Mouse (Mus musculus) liver, embryonic 14.5 days (tissue): ENCODE data around the gene Alyref2. TPM values are rescaled to one million over a fixed set of nuclear protein-coding genes. Genes with fewer than 3 reads are reported as not detected.

Experiments used
- ATAC-seq: fragments of 200-750 bp; cut with Nextera tagmentation; 2 replicates; pipeline ENCODE4 v1.8.0; 2017; ENCODE audit warnings: moderate number of reproducible peaks, mild to moderate bottlenecking, moderate library complexity; ENCODE audit not compliant: insufficient read depth
- DNase-seq, 3 experiments: peaks; one replicate each; pipeline ENCODE4 v3.0.0-alpha.2; 2012 to 2013; ENCODE audit warnings: low read depth in 3 of 3, low spot score in 3 of 3
- H3K27ac ChIP-seq: fragments of 300-500 bp; sonication (generic); 2 replicates; pipeline ENCODE4 v1.5.1; 2014; ENCODE audit warnings: moderate library complexity, mild to moderate bottlenecking, control low read depth, inconsistent platforms
- H3K27me3 ChIP-seq: fragments of 300-500 bp; sonication (generic); 2 replicates; pipeline ENCODE4 v1.6.1; 2014; ENCODE audit warnings: mild to moderate bottlenecking, low read length, moderate library complexity; ENCODE audit not compliant: control insufficient read depth, insufficient read depth
- H3K36me3 ChIP-seq: fragments of 300-500 bp; sonication (generic); replicated peaks from 2 replicates; pipeline ENCODE4 v1.6.1; 2014; ENCODE audit warnings: low read depth; ENCODE audit not compliant: control insufficient read depth, insufficient read depth
- H3K4me1 ChIP-seq, 2 experiments: fragments of 200-500 bp in 1 of 2; fragments of 300-500 bp in 1 of 2; sonication (generic) in 1 of 2; replicated peaks; 2 replicates each; pipeline ENCODE4 v1.6.1; 2012 to 2014; ENCODE audit warnings: antibody characterized with exemption in 1 of 2, inconsistent platforms in 1 of 2, low read length in 1 of 2; ENCODE audit not compliant: control insufficient read depth in 2 of 2, insufficient read depth in 2 of 2
- H3K4me2 ChIP-seq: fragments of 300-500 bp; sonication (generic); 2 replicates; pipeline ENCODE4 v1.6.1; 2014; ENCODE audit warnings: low read depth, mild to moderate bottlenecking, control low read depth, moderate library complexity
- H3K4me3 ChIP-seq, 2 experiments: fragments of 200-500 bp in 1 of 2; fragments of 300-500 bp in 1 of 2; sonication (generic) in 1 of 2; 2 replicates each; pipeline ENCODE4 v1.5.1; 2012 to 2014; ENCODE audit warnings: low read depth in 2 of 2, low read length in 2 of 2, mild to moderate bottlenecking in 2 of 2, control low read depth in 1 of 2, inconsistent platforms in 1 of 2, moderate library complexity in 1 of 2; ENCODE audit not compliant: insufficient read depth in 1 of 2
- H3K9ac ChIP-seq: fragments of 300-500 bp; sonication (generic); replicated peaks from 2 replicates; pipeline ENCODE4 v1.6.1; 2014; ENCODE audit warnings: mild to moderate bottlenecking, control low read depth, moderate library complexity
- H3K9me3 ChIP-seq: fragments of 300-500 bp; sonication (generic); 2 replicates; pipeline ENCODE4 v1.6.1; 2016; ENCODE audit warnings: low read length, mixed read lengths; ENCODE audit not compliant: control insufficient read depth
- CTCF ChIP-seq: IDR thresholded peaks from 2 replicates; pipeline ENCODE4 v1.5.1; 2016; ENCODE audit warnings: antibody characterized with exemption, low read depth, control low read depth
- EP300 ChIP-seq: IDR thresholded peaks from 2 replicates; pipeline ENCODE4 v1.6.1; 2016; ENCODE audit warnings: antibody characterized with exemption, low read depth
- WGBS: fragments of 180-500 bp; shearing (Covaris S2); extraction: QIAGEN DNeasy Blood & Tissue Kit; methylation state at CpG from one replicate; pipeline ENCODE4 v1.1.7; 2014; ENCODE audit not compliant: insufficient replicate concordance; 5-methylcytosine and 5-hydroxymethylcytosine counted together
- polyA plus RNA-seq, 2 experiments: library from polyadenylated mRNA; depleted of rRNA in 1 of 2; stranded (reverse) in 1 of 2; unstranded in 1 of 2; fragments of >200 nt; fragmentation: Nextera tagmentation in 1 of 2; extraction: Ambion mirVana in 1 of 2; gene quantifications; 2 replicates each; pipeline versions ENCODE4 v1.2.1 to v1.2.3; 2012 to 2014

The Alyref2 gene
- polyA plus RNA-seq, 2 experiments = 2.5 to 2.9 TPM

DNA sequence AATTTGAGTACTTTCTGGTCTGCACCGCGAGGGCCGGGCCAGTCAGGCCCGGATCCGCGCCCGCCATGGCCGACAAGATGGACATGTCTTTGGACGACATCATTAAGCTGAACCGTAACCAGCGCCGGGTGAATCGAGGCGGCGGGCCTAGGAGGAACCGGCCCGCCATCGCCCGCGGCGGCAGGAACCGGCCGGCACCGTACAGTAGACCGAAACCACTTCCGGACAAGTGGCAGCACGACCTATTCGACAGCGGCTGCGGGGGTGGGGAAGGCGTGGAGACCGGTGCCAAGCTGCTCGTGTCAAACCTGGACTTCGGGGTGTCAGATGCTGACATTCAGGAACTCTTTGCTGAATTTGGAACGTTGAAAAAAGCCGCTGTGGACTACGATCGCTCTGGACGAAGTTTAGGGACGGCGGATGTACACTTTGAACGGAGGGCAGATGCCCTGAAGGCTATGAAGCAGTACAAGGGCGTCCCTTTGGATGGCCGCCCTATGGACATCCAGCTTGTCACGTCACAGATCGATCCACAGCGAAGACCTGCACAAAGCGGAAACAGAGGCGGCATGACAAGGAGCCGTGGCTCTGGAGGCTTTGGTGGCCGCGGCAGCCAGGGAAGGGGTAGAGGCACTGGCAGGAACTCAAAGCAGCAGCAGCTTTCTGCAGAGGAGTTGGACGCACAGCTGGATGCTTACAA lies 464 bp downstream of the Alyref2 start:
- no peaks in the 10 kb centered on the region for H3K27me3 ChIP-seq
- ATAC-seq (peak; percentile 32), DNase-seq (peak; percentile 39 to 55 (median 53))
- no peaks in the 10 kb centered on the region for H3K9me3 ChIP-seq
- H3K27ac ChIP-seq = peak overlapping the region; percentile 31
- H3K9ac ChIP-seq = peak overlapping the region; percentile 66
- H3K4me2 ChIP-seq = peak overlapping the region; percentile 95
- WGBS = under 1% methylated on average over 53 of the region's 53 CpGs
- no peaks in the 10 kb centered on the region for H3K36me3 ChIP-seq
- H3K4me3 ChIP-seq = peak overlapping the region; percentile 59 to 67
- peaks cover 5 to 10% of the 10 kb centered on the region in 2 experiments for H3K4me1 ChIP-seq
- TF ChIP-seq CTCF (no peak), EP300 (no peak)

DNA sequence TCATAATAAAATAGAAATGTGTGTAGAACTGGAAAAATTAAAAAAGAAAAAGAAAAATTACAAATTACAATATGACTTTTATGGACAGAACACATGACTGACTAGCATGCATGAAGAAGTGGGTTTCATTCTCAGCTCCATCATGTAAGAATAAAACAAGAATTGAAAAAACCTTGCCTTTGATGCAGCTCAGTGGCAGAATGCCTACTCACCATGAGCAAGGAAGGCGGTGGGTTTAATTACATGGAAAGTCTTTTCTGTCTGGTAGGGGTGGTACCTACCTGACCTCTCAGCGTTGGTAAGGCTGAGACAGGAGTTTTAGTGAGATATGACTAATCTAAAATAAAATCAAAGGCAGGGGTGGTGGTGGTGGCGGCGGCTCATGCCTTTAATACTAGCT lies 1.3 kb downstream of the Alyref2 start:
- peak overlapping the region; percentile 95 for H3K4me2 ChIP-seq
- ATAC-seq (no peak), DNase-seq (no peak)
- H3K4me1 ChIP-seq = peaks cover 5 to 10% of the 10 kb centered on the region in 2 experiments
- H3K36me3 ChIP-seq = no peaks in the 10 kb centered on the region
- TF ChIP-seq CTCF (no peak), EP300 (0 out of 2 replicates have a peak, but pooled peaks have one; percentile 13)
- WGBS = 21% methylated on average over 4 of the region's 4 CpGs
- no peaks in the 10 kb centered on the region for H3K27me3 ChIP-seq
- peak overlapping the region; percentile 14 to 23; a peak in 3 of 4 replicates for H3K4me3 ChIP-seq
- no peak overlapping the region for H3K27ac ChIP-seq
- H3K9me3 ChIP-seq = no peaks in the 10 kb centered on the region
- H3K9ac ChIP-seq = peak overlapping the region; percentile 20

DNA sequence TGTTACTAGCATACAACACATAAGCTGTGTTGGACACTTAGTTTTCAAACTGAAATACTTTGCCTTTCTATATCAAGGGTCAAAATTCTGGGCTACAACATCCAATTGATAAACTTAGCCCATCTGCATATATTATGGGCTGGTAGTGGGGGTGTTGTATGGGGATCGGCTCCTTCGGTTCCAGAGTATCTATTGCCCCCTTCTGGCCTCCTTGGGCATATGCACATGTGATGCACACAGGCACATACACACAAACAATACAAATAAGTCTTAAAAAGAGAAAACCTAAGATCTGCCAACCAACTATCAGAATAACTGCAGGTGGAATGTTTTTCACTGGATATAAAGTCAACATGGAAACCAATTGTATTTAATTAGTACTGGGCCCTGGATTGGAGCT lies 10.0 kb downstream of the Alyref2 start:
- 69% methylated on average over 2 of the region's 2 CpGs for WGBS
- no peak for ATAC-seq
- Histone ChIP-seq H3K4me1 (no peaks in the 10 kb centered on the region), H3K4me2 (no peak overlapping the region), H3K27ac (no peak overlapping the region), H3K27me3 (no peaks in the 10 kb centered on the region), H3K9ac (no peak overlapping the region), H3K36me3 (no peaks in the 10 kb centered on the region), H3K9me3 (no peaks in the 10 kb centered on the region), H3K4me3 (no peak overlapping the region)
- DNase-seq = no peak
- TF ChIP-seq CTCF (peak; percentile 38), EP300 (no peak)

DNA sequence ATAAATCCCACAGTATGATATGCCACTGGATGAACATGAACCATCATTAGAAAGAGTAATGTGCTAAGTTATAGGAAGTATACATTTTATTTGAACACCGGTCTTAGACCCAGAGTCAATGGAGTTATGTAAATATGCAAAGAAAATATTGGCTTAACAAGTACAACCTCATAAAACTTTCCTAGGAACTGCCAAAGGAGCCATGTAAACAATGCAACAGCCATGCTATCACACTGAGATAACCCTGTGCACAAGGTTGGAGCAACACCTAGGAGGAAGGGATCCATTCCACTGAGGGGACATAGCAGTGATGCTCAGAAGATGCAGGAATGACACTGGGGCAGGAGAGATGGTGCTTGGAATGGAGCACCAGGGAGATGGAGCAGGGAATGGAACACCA lies 10.5 kb downstream of the Alyref2 start:
- Histone ChIP-seq H3K9ac (no peak overlapping the region), H3K4me3 (no peak overlapping the region), H3K36me3 (no peaks in the 10 kb centered on the region), H3K9me3 (no peaks in the 10 kb centered on the region), H3K4me1 (no peaks in the 10 kb centered on the region), H3K27me3 (no peaks in the 10 kb centered on the region), H3K27ac (no peak overlapping the region), H3K4me2 (no peak overlapping the region)
- no peak for ATAC-seq
- TF ChIP-seq CTCF = no peak
- TF ChIP-seq EP300 = no peak
- DNase-seq = no peak
- WGBS = 78% methylated on average over 1 of the region's 1 CpGs

DNA sequence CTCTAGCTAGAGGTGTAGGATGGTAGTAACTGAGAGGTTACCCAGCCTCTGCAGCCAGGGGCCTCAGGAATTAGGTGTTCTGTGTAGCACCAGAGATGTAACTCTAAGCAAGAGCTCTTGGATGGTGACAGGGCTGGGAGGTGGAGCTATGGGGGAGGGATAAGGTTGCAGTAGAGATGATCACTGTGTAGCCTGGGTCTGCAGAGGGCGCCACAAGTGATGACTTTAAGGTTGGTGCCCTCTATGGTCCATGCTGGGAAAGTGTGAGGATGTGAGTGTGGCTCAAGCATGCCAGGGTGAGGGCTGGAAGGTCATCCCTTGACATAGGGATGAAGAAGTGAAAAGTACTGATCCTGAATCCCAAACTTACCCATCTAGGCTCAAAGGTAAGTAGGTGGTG lies 11.8 kb downstream of the Alyref2 start:
- 10% methylated on average over 1 of the region's 1 CpGs for WGBS
- H3K27me3 ChIP-seq = no peaks in the 10 kb centered on the region
- TF ChIP-seq EP300 (no peak), CTCF (peak; percentile 45; the same call in 1 of the 2 replicates)
- no peak for ATAC-seq
- DNase-seq = no peak
- H3K9me3 ChIP-seq = no peaks in the 10 kb centered on the region
- H3K4me2 ChIP-seq = no peak overlapping the region
- H3K4me1 ChIP-seq = no peaks in the 10 kb centered on the region
- no peak overlapping the region for H3K9ac ChIP-seq
- H3K36me3 ChIP-seq = no peaks in the 10 kb centered on the region
- no peak overlapping the region for H3K27ac ChIP-seq
- no peak overlapping the region for H3K4me3 ChIP-seq
